Mouse (Mus musculus) effector memory CD4-positive, alpha-beta T cell, adult 7 months (primary cell): ENCODE results near the gene Pdhx. TPM values are rescaled to one million over a fixed set of nuclear protein-coding genes. Genes with fewer than 3 reads are reported as not detected.

ENCODE experiments used
- polyA plus RNA-seq: library from polyadenylated mRNA; unstranded; fragments of 100-300 nt; shearing (Covaris generic); gene quantifications from one replicate; pipeline ENCODE4 v1.2.1, GENCODE M21; 2017

Gene Pdhx
- polyA plus RNA-seq = 11.8 TPM

GRCm38 (mm10) chr2:103073219-103073982 lies at the start of gene Pdhx, which contains the start of gene Apip:
Gene Pdhx (minus strand): TSS chr2:103073513.
Gene Apip (plus strand): TSS chr2:103073675.

Other genes starting within 250 kb of the Pdhx start
- 170 TPM for gene Cd44, start 171.8 kb downstream of the Pdhx start, polyA plus RNA-seq
- gene Apip, start 162 bp upstream of the Pdhx start, polyA plus RNA-seq = 9.9 TPM
- not detected for gene Ehf, start 229.8 kb upstream of the Pdhx start, polyA plus RNA-seq